Mouse (Mus musculus): Measurements from ENCODE around the gene Slc6a12.

DNA sequence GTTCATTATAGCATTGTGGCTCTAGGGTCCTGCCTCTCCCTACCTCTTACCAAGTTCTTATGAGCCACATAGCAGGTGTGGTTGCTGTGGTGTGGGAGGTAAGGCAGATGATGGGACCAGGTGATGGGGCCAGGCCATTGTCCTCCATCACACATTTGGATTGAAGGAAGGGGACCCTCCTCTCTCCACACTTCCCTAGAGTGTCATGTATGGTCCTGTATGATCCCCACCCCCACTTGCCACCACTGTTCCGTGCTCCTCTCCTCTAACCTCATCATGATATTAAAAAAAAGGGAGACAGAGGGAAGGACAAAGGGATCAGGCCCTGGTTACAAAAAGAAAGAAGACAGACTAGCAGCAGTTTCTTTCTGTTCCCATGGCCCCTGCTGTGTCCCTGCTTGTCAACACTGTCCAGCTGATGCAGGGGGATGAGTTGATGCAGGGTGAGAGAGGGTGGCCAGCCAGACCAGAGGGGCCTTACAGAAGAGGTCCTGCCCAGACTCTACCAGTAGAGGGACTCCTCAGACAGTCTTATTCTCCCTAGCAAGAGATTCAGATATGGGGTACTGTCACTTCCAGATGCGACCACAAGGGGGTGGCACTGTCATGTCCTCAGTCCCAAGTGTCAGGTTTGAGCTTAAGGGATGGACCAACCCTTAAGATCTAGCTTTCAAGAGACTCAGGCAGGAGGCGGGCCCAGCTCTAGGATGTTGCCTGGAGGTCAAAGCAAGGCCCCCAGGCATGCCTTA lies 4.9 kb upstream of the Slc6a12 start:
- peak; percentile 91 for TF ChIP-seq CTCF (IDR thresholded peaks at IDR 0.05)
- TF ChIP-seq POLR2A (IDR thresholded peaks at IDR 0.05; ENCODE audit: insufficient read depth, low read depth, low read length): no peak

Measured in heart, adult 2 months (tissue).